Mouse (Mus musculus) intestine, postnatal 0 days (tissue): ENCODE results near the gene Ugt1a6a. TPM values are rescaled to one million over a fixed set of nuclear protein-coding genes. Genes with fewer than 3 reads are reported as not detected.
"Not testable (repeated sequence)": the region's sequence is repeated elsewhere in the genome, so short reads cannot be mapped to it uniquely, and the experiment has no call there.

Experiments used
- ATAC-seq: fragments of 200-750 bp; cut with Nextera tagmentation; 2 replicates; pipeline ENCODE4 v1.8.0; 2017; ENCODE audit warnings: mild to moderate bottlenecking, moderate TSS enrichment, moderate library complexity
- H3K27ac ChIP-seq: fragments of 300-500 bp; sonication (generic); 2 replicates; pipeline ENCODE4 v1.5.1; 2014; ENCODE audit warnings: mild to moderate bottlenecking, low read depth, low read length, moderate library complexity
- H3K27me3 ChIP-seq: fragments of 300-500 bp; sonication (generic); replicated peaks from 2 replicates; pipeline ENCODE4 v1.6.1; 2014; ENCODE audit warnings: low read length, mixed read lengths; ENCODE audit not compliant: control insufficient read depth, insufficient read depth
- H3K36me3 ChIP-seq: fragments of 300-500 bp; sonication (generic); 2 replicates; pipeline ENCODE4 v1.6.1; 2014; ENCODE audit warnings: mild to moderate bottlenecking, moderate library complexity; ENCODE audit not compliant: control insufficient read depth, insufficient read depth
- H3K4me1 ChIP-seq: fragments of 300-500 bp; sonication (generic); replicated peaks from 2 replicates; pipeline ENCODE4 v1.6.1; 2014; ENCODE audit warnings: antibody characterized with exemption, low read length, mixed read lengths; ENCODE audit not compliant: control insufficient read depth, insufficient read depth
- H3K4me2 ChIP-seq: fragments of 300-500 bp; sonication (generic); replicated peaks from 2 replicates; pipeline ENCODE4 v1.6.1; 2014; ENCODE audit warnings: low read depth, mild to moderate bottlenecking, moderate library complexity
- H3K4me3 ChIP-seq: fragments of 300-500 bp; sonication (generic); 2 replicates; pipeline ENCODE4 v1.5.1; 2014; ENCODE audit warnings: low read depth, low read length
- H3K9ac ChIP-seq: fragments of 300-500 bp; sonication (generic); 2 replicates; pipeline ENCODE4 v1.6.1; 2014; ENCODE audit warnings: mild to moderate bottlenecking, low read depth, low read length
- H3K9me3 ChIP-seq: fragments of 300-500 bp; sonication (generic); 2 replicates; pipeline ENCODE4 v1.6.1; 2016; ENCODE audit warnings: mixed run types; ENCODE audit not compliant: control insufficient read depth
- CTCF ChIP-seq: sonication (generic); IDR thresholded peaks from 2 replicates; pipeline ENCODE4 v1.5.1; 2016; ENCODE audit warnings: low read depth, mild to moderate bottlenecking, control low read depth, antibody characterized with exemption, moderate library complexity
- WGBS: fragments of 180-500 bp; shearing (Covaris S2); extraction: QIAGEN DNeasy Blood & Tissue Kit; methylation state at CpG from one replicate; pipeline ENCODE4 v1.1.7; 2014; 5-methylcytosine and 5-hydroxymethylcytosine counted together
- polyA plus RNA-seq: library from polyadenylated mRNA; unstranded; fragments of >200 nt; fragmentation: Nextera tagmentation; extraction: Ambion mirVana; gene quantifications from 2 replicates; pipeline ENCODE4 v1.2.1, GENCODE M21; 2015

The Ugt1a6a gene
- polyA plus RNA-seq, 1 experiment from 2014 or later = 5.7 TPM

DNA sequence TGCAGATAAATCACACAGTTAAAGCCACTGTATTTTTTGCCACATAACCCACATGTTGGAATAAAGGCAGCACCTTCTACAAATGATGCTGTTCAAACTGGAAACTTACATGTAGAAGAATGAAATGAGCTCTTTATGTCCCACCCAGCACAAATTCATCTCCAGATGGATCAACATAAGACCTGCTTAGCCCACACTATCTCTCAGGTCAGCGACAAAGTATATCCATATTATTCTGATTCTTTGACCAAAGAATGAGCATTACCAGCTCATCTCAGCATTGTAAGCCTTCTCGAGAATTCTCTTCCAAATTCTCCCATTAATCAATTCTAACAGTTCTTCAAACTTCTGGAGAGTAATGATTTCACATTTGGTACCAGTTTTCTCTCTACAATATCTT, 87.6 kb downstream of the Ugt1a6a start:
- Histone ChIP-seq H3K27ac (no peak overlapping the region), H3K4me3 (no peak overlapping the region), H3K9ac (no peak overlapping the region), H3K9me3 (peaks cover 22% of the 10 kb centered on the region), H3K36me3 (no peaks in the 10 kb centered on the region), H3K27me3 (no peaks in the 10 kb centered on the region), H3K4me2 (no peak overlapping the region), H3K4me1 (no peaks in the 10 kb centered on the region)
- ATAC-seq = no peak
- no peak for TF ChIP-seq CTCF
- WGBS = 51% methylated on average over 2 of the region's 2 CpGs

GRCm38 (mm10) chr1:88223011-88223515, 88.5 kb downstream of the Ugt1a6a start:
- H3K9ac ChIP-seq, ATAC-seq, H3K27me3 ChIP-seq, H3K4me3 ChIP-seq, H3K27ac ChIP-seq, H3K4me2 ChIP-seq, H3K36me3 ChIP-seq, H3K4me1 ChIP-seq: not testable (repeated sequence)
- peaks cover 18% of the 10 kb centered on the region for H3K9me3 ChIP-seq

DNA sequence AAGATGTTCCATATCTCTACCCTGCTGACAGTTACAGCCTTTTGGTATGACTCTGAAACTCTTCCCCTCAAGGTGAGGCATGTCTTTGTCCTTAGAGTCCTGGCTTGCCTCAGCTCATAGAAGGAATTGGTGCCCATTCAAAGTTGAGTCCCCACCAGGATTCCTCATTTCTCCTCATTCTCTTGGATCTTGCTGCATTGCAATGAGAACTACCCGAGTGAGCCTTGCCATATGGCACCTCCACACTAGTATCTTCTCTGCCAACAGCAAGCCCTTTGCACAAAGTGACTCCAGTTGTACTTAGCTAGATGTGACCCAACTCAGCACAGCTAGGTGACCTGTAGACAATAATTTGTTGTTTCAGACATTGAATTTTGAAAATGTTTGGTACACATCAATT, 89.0 kb downstream of the Ugt1a6a start:
- Histone ChIP-seq H3K36me3 (no peaks in the 10 kb centered on the region), H3K27ac (no peak overlapping the region), H3K4me3 (no peak overlapping the region), H3K4me2 (no peak overlapping the region), H3K4me1 (no peaks in the 10 kb centered on the region), H3K27me3 (no peaks in the 10 kb centered on the region), H3K9ac (no peak overlapping the region), H3K9me3 (peaks cover 23% of the 10 kb centered on the region)
- WGBS = 53% methylated on average over 1 of the region's 1 CpGs
- ATAC-seq = no peak
- TF ChIP-seq CTCF = no peak

DNA sequence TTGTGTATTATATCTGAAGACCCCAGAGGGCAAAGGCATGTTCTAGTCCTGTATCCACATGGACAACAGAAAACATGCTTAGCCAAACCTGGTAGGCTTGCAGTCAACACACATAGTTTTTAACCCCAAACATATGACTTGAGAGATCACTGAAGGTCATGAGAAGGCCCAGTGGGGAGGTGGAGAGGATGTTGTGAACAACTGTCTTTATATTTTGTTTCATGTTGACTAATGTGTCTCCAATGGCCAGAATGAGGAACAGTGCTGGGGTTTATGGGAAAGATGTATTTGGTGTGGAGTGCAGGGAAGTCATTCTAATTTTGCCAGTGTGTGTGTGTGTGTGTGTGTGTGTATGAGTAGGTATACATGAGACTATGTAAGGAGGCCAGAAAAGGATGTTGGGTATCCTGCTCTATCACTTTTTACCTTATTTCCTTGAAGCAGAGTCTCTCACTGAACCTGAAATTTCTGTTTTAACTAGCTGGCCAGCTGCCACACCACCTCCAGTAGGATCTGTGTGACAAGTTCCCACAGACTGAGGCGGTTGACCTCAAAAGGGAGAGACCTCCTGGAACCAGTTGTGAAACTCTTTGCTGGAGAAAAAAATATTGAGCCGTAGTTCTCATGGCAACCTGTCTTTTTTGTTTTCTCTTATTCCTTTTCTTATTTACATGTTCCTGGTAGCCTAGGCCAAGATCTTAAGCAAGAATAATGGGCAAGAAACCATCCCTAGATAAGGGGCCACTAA, 89.6 kb downstream of the Ugt1a6a start:
- Histone ChIP-seq H3K9me3 (peaks cover 24% of the 10 kb centered on the region), H3K4me1 (no peaks in the 10 kb centered on the region), H3K27ac (no peak overlapping the region), H3K9ac (no peak overlapping the region), H3K4me3 (no peak overlapping the region), H3K27me3 (no peaks in the 10 kb centered on the region), H3K36me3 (no peaks in the 10 kb centered on the region), H3K4me2 (no peak overlapping the region)
- TF ChIP-seq CTCF = no peak
- no peak for ATAC-seq
- 60% methylated on average over 2 of the region's 2 CpGs for WGBS

GRCm38 (mm10) chr1:88225301-88225700, 90.7 kb downstream of the Ugt1a6a start:
- not testable (repeated sequence) for H3K4me1 ChIP-seq, H3K4me2 ChIP-seq, H3K27me3 ChIP-seq, H3K9ac ChIP-seq, H3K4me3 ChIP-seq, H3K36me3 ChIP-seq, H3K27ac ChIP-seq, ATAC-seq
- peaks cover 32% of the 10 kb centered on the region for H3K9me3 ChIP-seq
- WGBS = 40% methylated on average over 2 of the region's 2 CpGs

- H3K4me2 ChIP-seq = no peak overlapping the region
- no peak overlapping the region for H3K9ac ChIP-seq
- H3K36me3 ChIP-seq = no peaks in the 10 kb centered on the region
- ATAC-seq = no peak
- H3K27ac ChIP-seq = no peak overlapping the region
- TF ChIP-seq CTCF = no peak
- no peaks in the 10 kb centered on the region for H3K27me3 ChIP-seq
- H3K9me3 ChIP-seq = peaks cover 33% of the 10 kb centered on the region
- H3K4me1 ChIP-seq = no peaks in the 10 kb centered on the region
- H3K4me3 ChIP-seq = no peak overlapping the region
Measured at GRCm38 (mm10) chr1:88225741-88226140, 91.1 kb downstream of the Ugt1a6a start.
